Mouse (Mus musculus): ENCODE measurements at regions not wholly inside any gene's neighbourhood (a gene's known extent, or its start where the extent isn't known, plus 50 kb on each side); places are given as distances from the start of the nearest gene placed in this dataset.

- H3K27me3 ChIP-seq (ENCODE audit: insufficient read depth, poor library complexity, severe bottlenecking): no peaks in the 10 kb centered on the region
- H3K4me1 ChIP-seq (replicated peaks): peaks cover 6% of the 10 kb centered on the region
- no peaks in the 10 kb centered on the region for H3K36me3 ChIP-seq
- no peak overlapping the region for H3K27ac ChIP-seq
- WGBS: 88% methylated on average over 1 of the region's 1 CpGs
- DNase-seq (ENCODE audit: low spot score): no peak
- no peak overlapping the region for H3K4me3 ChIP-seq
- H3K9me3 ChIP-seq: no peaks in the 10 kb centered on the region
Observed at GRCm38 (mm10) chr2:75240976-75241375, 415.4 kb downstream of the Mtx2 start.

DNA sequence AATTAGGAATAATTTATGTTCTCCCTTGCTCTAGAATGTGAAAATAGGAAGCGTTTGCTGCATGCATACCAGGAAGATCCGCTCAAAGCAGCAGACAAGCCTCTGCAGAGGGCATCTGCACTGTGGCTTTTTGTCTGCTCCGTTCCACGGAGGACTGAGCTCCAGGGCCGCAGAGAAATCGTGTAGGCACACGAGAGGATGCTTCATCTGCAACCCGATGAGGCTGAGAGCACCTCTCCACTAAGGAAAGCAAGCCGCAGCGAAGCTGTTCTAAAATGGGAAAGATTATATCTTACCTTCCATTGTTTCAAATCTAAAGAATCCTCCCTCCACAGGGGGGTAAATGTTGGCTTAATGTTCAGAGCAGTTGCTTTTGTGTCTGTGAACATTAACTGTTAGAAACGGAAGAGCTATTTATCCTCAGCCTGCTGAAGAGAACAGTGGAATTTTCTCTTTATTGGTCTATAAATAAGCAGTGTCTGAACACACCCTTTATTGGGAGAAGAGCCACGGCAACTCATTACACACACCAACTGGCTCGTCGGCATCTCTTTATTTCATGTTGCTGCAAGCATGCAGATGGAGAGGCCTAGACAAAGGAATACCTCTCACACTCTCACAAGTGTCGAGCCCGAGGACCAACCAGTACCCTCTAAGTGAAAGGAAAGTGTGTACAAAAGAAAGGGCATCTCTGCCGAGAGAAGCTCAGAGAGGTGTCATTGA is 414.6 kb upstream of the Hnrnpa3 start:
- Histone ChIP-seq H3K27me3 (ENCODE audit: insufficient read depth, poor library complexity, severe bottlenecking) (no peaks in the 10 kb centered on the region), H3K4me1 (replicated peaks) (peaks cover 10% of the 10 kb centered on the region), H3K27ac (peak overlapping the region; percentile 25; the same call in 1 of the 2 replicates), H3K9me3 (no peaks in the 10 kb centered on the region), H3K4me3 (no peak overlapping the region), H3K36me3 (no peaks in the 10 kb centered on the region)
- WGBS: 67% methylated on average over 17 of the region's 17 CpGs
- no peak for DNase-seq (ENCODE audit: low spot score)

GRCm38 (mm10) chr2:75245256-75245655 is 413.8 kb upstream of the Hnrnpa3 start:
- Histone ChIP-seq H3K27me3 (ENCODE audit: insufficient read depth, poor library complexity, severe bottlenecking) (no peaks in the 10 kb centered on the region), H3K4me1 (replicated peaks) (peaks cover 10% of the 10 kb centered on the region), H3K9me3 (no peaks in the 10 kb centered on the region), H3K4me3 (no peak overlapping the region), H3K36me3 (no peaks in the 10 kb centered on the region), H3K27ac (no peak overlapping the region)
- no peak for DNase-seq (ENCODE audit: low spot score)
- 80% methylated on average over 6 of the region's 6 CpGs for WGBS

- no peak for DNase-seq (ENCODE audit: low spot score)
- H3K9me3 ChIP-seq: no peaks in the 10 kb centered on the region
- no peaks in the 10 kb centered on the region for H3K27me3 ChIP-seq (ENCODE audit: insufficient read depth, poor library complexity, severe bottlenecking)
- H3K4me1 ChIP-seq (replicated peaks): peaks cover 10% of the 10 kb centered on the region
- no peak overlapping the region for H3K27ac ChIP-seq
- WGBS: 84% methylated on average over 5 of the region's 5 CpGs
- no peaks in the 10 kb centered on the region for H3K36me3 ChIP-seq
- no peak overlapping the region for H3K4me3 ChIP-seq
Observed at GRCm38 (mm10) chr2:75245662-75246061, 413.4 kb upstream of the Hnrnpa3 start.

DNA sequence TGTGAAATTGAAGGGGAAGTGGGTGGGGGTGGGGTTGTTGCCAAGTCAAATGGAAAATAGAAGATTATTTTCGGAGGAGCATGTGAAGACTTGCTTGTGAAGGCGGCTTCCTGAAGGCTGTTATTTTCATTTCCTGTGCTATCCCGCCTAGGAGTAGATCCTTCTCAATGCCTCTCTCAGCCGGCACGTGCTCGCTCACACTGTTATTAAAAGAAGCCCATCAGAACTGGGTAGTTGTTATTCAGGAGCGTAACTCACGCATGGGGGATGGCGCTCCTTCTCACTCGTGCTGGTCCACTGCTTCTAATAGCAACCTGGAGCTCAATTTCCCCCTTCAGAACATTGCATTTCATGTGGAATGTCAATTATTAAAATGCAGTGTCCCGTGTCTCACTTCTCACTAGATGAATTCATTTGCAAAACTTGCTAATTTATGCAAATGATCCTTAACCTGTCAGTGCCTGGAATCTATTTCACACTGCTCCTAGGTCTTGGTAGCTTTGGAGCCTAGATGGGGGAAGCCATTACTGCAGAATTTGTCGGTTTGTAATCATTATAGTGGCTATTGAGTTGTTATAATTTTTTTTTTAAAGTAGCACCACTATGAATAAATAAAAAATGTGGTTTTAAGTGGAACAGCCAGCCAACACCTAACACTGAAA is 412.8 kb upstream of the Hnrnpa3 start:
- Histone ChIP-seq H3K27ac (no peak overlapping the region), H3K27me3 (ENCODE audit: insufficient read depth, poor library complexity, severe bottlenecking) (no peaks in the 10 kb centered on the region), H3K4me1 (replicated peaks) (peaks cover 10% of the 10 kb centered on the region), H3K9me3 (no peaks in the 10 kb centered on the region), H3K4me3 (peak overlapping the region; percentile 13; the same call in 1 of the 2 replicates), H3K36me3 (no peaks in the 10 kb centered on the region)
- DNase-seq (ENCODE audit: low spot score): no peak
- 37% methylated on average over 12 of the region's 12 CpGs for WGBS

DNA sequence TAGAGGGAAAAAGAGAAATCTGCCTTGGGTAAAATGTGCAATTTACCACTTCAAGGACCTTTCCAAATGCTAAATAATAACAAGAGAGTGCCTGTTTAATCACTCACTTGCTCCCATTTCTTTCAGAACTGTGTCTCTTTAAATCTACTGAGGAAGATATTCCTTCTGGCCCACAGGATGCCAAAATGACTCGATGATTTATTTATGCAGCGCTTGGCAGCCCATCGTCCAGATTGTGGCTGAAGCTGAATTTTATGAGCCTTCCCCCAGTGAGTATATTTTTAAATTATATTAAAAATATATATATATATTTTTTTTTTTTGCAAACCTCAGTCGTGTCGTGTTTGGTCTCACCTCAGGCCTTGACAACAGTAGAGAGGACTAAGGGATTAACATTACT is 410.8 kb upstream of the Hnrnpa3 start:
- H3K27me3 ChIP-seq (ENCODE audit: insufficient read depth, poor library complexity, severe bottlenecking): no peaks in the 10 kb centered on the region
- WGBS: 62% methylated on average over 5 of the region's 5 CpGs
- peaks cover 10% of the 10 kb centered on the region for H3K4me1 ChIP-seq (replicated peaks)
- no peaks in the 10 kb centered on the region for H3K36me3 ChIP-seq
- DNase-seq (ENCODE audit: low spot score): no peak
- H3K4me3 ChIP-seq: no peak overlapping the region
- no peak overlapping the region for H3K27ac ChIP-seq
- H3K9me3 ChIP-seq: no peaks in the 10 kb centered on the region

- no peak for DNase-seq (ENCODE audit: low spot score)
- 89% methylated on average over 1 of the region's 1 CpGs for WGBS
- H3K27me3 ChIP-seq (ENCODE audit: insufficient read depth, poor library complexity, severe bottlenecking): no peaks in the 10 kb centered on the region
- no peak overlapping the region for H3K27ac ChIP-seq
- H3K9me3 ChIP-seq: no peaks in the 10 kb centered on the region
- peaks cover 8% of the 10 kb centered on the region for H3K4me1 ChIP-seq (replicated peaks)
- H3K4me3 ChIP-seq: no peak overlapping the region
- H3K36me3 ChIP-seq: no peaks in the 10 kb centered on the region
Observed at GRCm38 (mm10) chr2:75250507-75250906, 408.6 kb upstream of the Hnrnpa3 start.

DNA sequence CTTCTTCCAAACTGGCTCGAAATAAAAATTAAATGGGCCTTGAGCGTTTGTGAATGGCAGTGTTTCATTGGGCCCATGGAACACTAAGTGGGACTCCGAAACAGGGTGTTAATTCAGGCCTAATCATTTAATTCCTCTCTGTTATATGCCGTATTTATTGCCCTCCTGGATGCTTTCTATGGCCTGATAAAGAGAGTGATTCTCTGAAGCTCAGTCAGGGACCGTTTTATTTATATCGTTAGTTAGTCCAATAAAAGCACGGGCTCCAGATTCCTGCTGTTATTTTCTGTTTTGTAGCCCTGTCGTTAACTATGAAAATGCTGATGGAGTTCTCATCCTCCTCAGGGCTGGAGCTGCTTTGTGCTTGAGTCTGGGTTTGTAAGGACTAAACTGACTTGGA is 406.2 kb upstream of the Hnrnpa3 start:
- Histone ChIP-seq H3K4me3 (no peak overlapping the region), H3K27ac (no peak overlapping the region), H3K9me3 (no peaks in the 10 kb centered on the region), H3K4me1 (replicated peaks) (no peaks in the 10 kb centered on the region), H3K27me3 (ENCODE audit: insufficient read depth, poor library complexity, severe bottlenecking) (no peaks in the 10 kb centered on the region), H3K36me3 (no peaks in the 10 kb centered on the region)
- 91% methylated on average over 8 of the region's 8 CpGs for WGBS
- no peak for DNase-seq (ENCODE audit: low spot score)

DNA sequence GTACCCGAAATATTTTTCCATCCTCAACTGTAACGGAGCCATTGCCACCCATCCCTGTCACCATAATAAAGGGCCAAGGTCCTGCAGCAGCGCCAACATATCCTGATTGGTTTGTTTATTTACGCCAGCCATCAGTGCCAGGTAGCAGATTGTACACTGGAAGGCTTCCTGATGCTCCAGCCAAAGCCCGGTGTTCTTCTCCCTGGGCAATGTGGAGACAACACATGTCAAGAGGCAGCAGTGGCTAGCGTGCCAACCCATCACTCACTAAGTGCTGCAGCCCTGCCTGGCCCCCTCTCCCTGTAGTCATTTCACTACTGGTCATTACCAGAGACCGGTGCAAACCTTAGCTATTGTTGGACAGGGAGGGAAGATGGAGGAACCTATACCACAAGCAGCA is 393.8 kb upstream of the Hnrnpa3 start:
- H3K27ac ChIP-seq: no peak overlapping the region
- peaks cover 14% of the 10 kb centered on the region for H3K4me1 ChIP-seq (replicated peaks)
- WGBS: 71% methylated on average over 7 of the region's 7 CpGs
- DNase-seq (ENCODE audit: low spot score): no peak
- H3K9me3 ChIP-seq: no peaks in the 10 kb centered on the region
- H3K36me3 ChIP-seq: no peaks in the 10 kb centered on the region
- H3K27me3 ChIP-seq (ENCODE audit: insufficient read depth, poor library complexity, severe bottlenecking): no peaks in the 10 kb centered on the region
- H3K4me3 ChIP-seq: no peak overlapping the region

DNA sequence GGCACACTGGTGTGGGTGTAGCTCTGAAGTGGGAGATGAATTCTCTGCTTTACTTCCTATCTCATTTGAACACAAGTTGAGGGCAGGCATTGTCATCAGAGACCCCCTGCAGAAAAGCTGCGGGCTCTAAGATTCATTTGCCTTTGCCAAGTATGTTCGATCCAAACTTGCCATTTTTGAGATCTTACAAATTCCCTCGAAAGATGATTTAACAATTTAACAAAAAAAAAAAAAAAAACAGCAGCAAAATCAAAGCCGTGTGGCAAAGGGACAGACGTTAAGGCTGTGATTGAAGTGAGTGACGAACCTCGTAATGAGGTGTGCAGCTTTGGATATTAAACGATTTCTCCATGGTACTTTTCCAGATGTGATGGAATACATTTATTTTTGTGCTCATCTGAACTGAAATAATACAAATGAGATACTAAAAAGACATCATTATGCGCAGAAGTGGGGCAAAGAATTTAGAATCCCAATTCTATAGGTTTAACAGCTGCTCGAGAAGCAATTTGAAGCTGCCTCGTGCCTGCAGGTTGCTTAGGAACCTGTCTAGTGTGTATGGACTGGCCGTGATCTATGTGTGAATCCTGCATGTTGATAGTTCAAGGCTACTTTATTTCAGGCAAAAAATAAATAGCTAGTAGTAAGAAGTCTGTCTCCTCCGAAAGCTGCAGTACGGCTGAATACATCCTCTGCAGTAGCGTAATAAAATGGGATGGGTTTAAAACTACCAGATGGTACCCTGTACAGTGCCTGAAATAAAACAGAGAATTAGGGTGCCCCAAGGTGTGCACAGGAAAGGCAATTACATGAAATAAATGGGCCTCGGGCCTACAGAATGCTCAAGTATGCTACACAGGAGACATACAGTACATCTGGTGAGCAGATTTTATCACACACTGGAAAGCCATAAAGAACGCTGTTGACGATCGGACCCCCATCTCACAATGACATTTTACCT is 393.0 kb upstream of the Hnrnpa3 start:
- Histone ChIP-seq H3K4me1 (replicated peaks) (peaks cover 14% of the 10 kb centered on the region), H3K27ac (no peak overlapping the region), H3K4me3 (no peak overlapping the region), H3K27me3 (ENCODE audit: insufficient read depth, poor library complexity, severe bottlenecking) (no peaks in the 10 kb centered on the region), H3K9me3 (no peaks in the 10 kb centered on the region), H3K36me3 (no peaks in the 10 kb centered on the region)
- WGBS: 81% methylated on average over 19 of the region's 19 CpGs
- no peak for DNase-seq (ENCODE audit: low spot score)

DNA sequence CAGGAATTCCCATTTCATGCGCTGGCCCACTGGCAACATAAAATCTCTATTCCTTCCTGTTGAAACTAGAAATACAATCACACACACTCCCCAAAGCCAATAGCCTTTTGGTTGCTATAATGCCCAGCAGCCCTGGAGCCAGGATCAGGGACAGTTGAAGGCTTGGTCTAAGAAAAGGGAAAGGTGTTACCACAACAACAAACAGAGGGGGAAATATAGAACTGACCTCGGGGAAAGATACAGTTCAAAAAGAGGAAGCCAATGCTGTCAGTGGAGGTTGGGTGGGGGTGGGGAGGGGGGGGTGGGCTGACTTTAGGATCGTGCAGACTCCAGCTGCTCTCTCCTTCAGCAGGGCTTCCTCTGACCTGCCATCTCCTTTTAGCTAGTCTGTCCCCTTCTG is 391.1 kb upstream of the Hnrnpa3 start:
- Histone ChIP-seq H3K4me3 (no peak overlapping the region), H3K36me3 (no peaks in the 10 kb centered on the region), H3K27me3 (ENCODE audit: insufficient read depth, poor library complexity, severe bottlenecking) (no peaks in the 10 kb centered on the region), H3K27ac (no peak overlapping the region), H3K4me1 (replicated peaks) (peaks cover 14% of the 10 kb centered on the region), H3K9me3 (no peaks in the 10 kb centered on the region)
- DNase-seq (ENCODE audit: low spot score): no peak
- 83% methylated on average over 3 of the region's 3 CpGs for WGBS

DNA sequence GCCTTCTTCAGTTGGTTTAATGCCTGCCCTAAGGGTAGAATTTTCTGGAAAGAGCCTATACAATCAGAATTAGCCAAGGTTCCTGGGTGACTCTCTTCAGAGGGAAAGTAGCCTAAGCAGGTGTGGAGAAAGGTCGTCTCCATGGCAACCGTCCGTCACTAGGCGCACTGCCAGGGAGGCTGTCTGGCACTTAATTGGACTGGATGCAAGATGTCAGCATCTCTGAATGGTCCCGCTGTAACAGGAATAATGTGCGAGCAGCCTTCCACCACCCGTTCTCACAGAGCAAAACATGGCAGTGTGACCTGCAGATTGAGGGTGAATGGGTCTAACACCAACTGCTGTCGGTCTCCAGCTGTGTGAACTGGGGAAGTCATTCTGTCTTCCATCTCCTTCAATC is 389.6 kb upstream of the Hnrnpa3 start:
- H3K4me1 ChIP-seq (replicated peaks): peaks cover 14% of the 10 kb centered on the region
- peak; percentile 57 for DNase-seq (ENCODE audit: low spot score)
- 43% methylated on average over 8 of the region's 8 CpGs for WGBS
- H3K4me3 ChIP-seq: no peak overlapping the region
- no peaks in the 10 kb centered on the region for H3K36me3 ChIP-seq
- no peaks in the 10 kb centered on the region for H3K9me3 ChIP-seq
- no peak overlapping the region for H3K27ac ChIP-seq
- H3K27me3 ChIP-seq (ENCODE audit: insufficient read depth, poor library complexity, severe bottlenecking): no peaks in the 10 kb centered on the region

- 85% methylated on average over 4 of the region's 4 CpGs for WGBS
- Histone ChIP-seq H3K36me3 (no peaks in the 10 kb centered on the region), H3K27me3 (ENCODE audit: insufficient read depth, poor library complexity, severe bottlenecking) (no peaks in the 10 kb centered on the region), H3K4me1 (replicated peaks) (peaks cover 14% of the 10 kb centered on the region), H3K27ac (no peak overlapping the region), H3K4me3 (no peak overlapping the region), H3K9me3 (no peaks in the 10 kb centered on the region)
- DNase-seq (ENCODE audit: low spot score): no peak
Observed at GRCm38 (mm10) chr2:75270115-75270514, 388.9 kb upstream of the Hnrnpa3 start.

Measured in hindbrain, embryonic 10.5 days (tissue).